In the genomic region with DNA sequence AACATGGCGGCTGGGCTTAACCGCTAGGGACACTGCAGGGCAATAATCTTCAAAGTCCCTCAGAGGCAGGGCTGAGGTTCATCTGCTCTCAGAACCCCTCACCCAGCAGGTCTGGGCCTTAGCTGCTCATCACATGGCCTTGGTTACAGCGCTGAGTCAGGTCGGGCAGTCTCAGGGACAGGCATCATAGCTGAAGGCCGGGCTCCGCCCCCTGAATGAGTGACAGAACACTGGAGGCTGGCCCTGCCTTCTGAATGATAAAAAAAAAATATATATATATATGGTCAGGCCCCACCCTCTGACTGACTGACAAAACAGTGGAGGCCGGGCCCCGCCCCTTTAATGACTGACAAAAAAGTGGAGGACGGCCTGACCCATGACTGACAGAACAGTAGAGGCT, we compare ENCODE assay signal across 8 mouse cellular contexts. TPM values are rescaled to one million over a fixed set of nuclear protein-coding genes. Genes with fewer than 3 reads are reported as not detected.
DNase-seq lines count a peak whose midpoint lies in the region; ATAC-seq and TF ChIP-seq lines count a peak whose summit lies in the region.

No protein-coding gene starts in this region.

- no peak overlapping the region for H3K4me3 ChIP-seq in forebrain, embryonic 12.5 days (replicated peaks)
- H3K4me3 ChIP-seq in forebrain, postnatal 0 days (ENCODE audit: low read depth, low read length) = no peak overlapping the region
- no peak overlapping the region; the same call in 1 of the 2 replicates for H3K4me3 ChIP-seq in midbrain, embryonic 10.5 days
- H3K4me3 ChIP-seq in midbrain, postnatal 0 days (ENCODE audit: low read depth, low read length) = no peak overlapping the region
- H3K4me3 ChIP-seq in intestine, postnatal 0 days (ENCODE audit: low read depth, low read length) = no peak overlapping the region
- H3K4me3 ChIP-seq in myocyte = no peak overlapping the region
- no peak overlapping the region for H3K4me3 ChIP-seq in left cerebral cortex, adult 2 months

- TF ChIP-seq CTCF in forebrain, postnatal 0 days (IDR thresholded peaks at IDR 0.05; ENCODE audit: low read depth) = no peak
- no peak for TF ChIP-seq CTCF in midbrain, postnatal 0 days (IDR thresholded peaks at IDR 0.05)
- TF ChIP-seq CTCF in intestine, postnatal 0 days (IDR thresholded peaks at IDR 0.05; ENCODE audit: low read depth) = peak; percentile 39; the same call in 1 of the 2 replicates
- TF ChIP-seq CTCF in left cerebral cortex, adult 2 months (IDR thresholded peaks at IDR 0.05) = no peak

- no peaks in the 10 kb centered on the region for H3K79me2 ChIP-seq in myocyte (ENCODE audit: control insufficient read depth, insufficient read depth)

- ATAC-seq in forebrain, embryonic 12.5 days (ENCODE audit: low FRiP score) = peak; percentile 52
- no peak for ATAC-seq in forebrain, postnatal 0 days
- ATAC-seq in midbrain, postnatal 0 days (ENCODE audit: low FRiP score) = no peak
- peak; percentile 71 for ATAC-seq in intestine, postnatal 0 days

- no peak for TF ChIP-seq POLR2A in myocyte (IDR thresholded peaks at IDR 0.05; ENCODE audit: insufficient read length, low read depth)

- peaks cover 39% of the 10 kb centered on the region for H3K4me1 ChIP-seq in forebrain, embryonic 12.5 days
- no peaks in the 10 kb centered on the region for H3K4me1 ChIP-seq in forebrain, postnatal 0 days (ENCODE audit: insufficient read depth)
- peaks cover 60% of the 10 kb centered on the region for H3K4me1 ChIP-seq in midbrain, embryonic 10.5 days
- H3K4me1 ChIP-seq in midbrain, postnatal 0 days (ENCODE audit: insufficient read depth, low read length) = peaks cover 2% of the 10 kb centered on the region; the same call in 1 of the 2 replicates
- H3K4me1 ChIP-seq in intestine, postnatal 0 days (replicated peaks; ENCODE audit: control insufficient read depth, insufficient read depth, low read length) = peaks cover under 1% of the 10 kb centered on the region; the same call in 1 of the 2 replicates

- no peak overlapping the region for H3K9ac ChIP-seq in forebrain, embryonic 12.5 days
- no peak overlapping the region for H3K9ac ChIP-seq in forebrain, postnatal 0 days
- no peak overlapping the region for H3K9ac ChIP-seq in midbrain, postnatal 0 days (replicated peaks; ENCODE audit: low read length, poor library complexity, severe bottlenecking)
- H3K9ac ChIP-seq in intestine, postnatal 0 days (ENCODE audit: low read depth, low read length) = no peak overlapping the region

- H3ac ChIP-seq in myocyte (ENCODE audit: control insufficient read depth, insufficient read length) = no peak overlapping the region

- no peaks in the 10 kb centered on the region for H3K36me3 ChIP-seq in forebrain, embryonic 12.5 days (replicated peaks)
- H3K36me3 ChIP-seq in forebrain, postnatal 0 days (ENCODE audit: insufficient read depth) = no peaks in the 10 kb centered on the region
- H3K36me3 ChIP-seq in midbrain, embryonic 10.5 days = no peaks in the 10 kb centered on the region; the same call in 1 of the 2 replicates
- H3K36me3 ChIP-seq in midbrain, postnatal 0 days (ENCODE audit: insufficient read depth, low read length) = no peaks in the 10 kb centered on the region
- H3K36me3 ChIP-seq in intestine, postnatal 0 days (ENCODE audit: control insufficient read depth, insufficient read depth) = no peaks in the 10 kb centered on the region
- no peaks in the 10 kb centered on the region for H3K36me3 ChIP-seq in myocyte (ENCODE audit: control insufficient read depth, insufficient read depth)

- no peak overlapping the region for H3K27ac ChIP-seq in forebrain, embryonic 12.5 days
- no peak overlapping the region for H3K27ac ChIP-seq in forebrain, postnatal 0 days (ENCODE audit: low read depth, low read length)
- peak overlapping the region; percentile 46; the same call in 1 of the 2 replicates for H3K27ac ChIP-seq in midbrain, embryonic 10.5 days (replicated peaks)
- no peak overlapping the region for H3K27ac ChIP-seq in midbrain, postnatal 0 days (ENCODE audit: low read depth, low read length)
- H3K27ac ChIP-seq in intestine, postnatal 0 days (ENCODE audit: low read depth, low read length) = peak overlapping the region; percentile 66; the same call in 1 of the 2 replicates
- H3K27ac ChIP-seq in left cerebral cortex, adult 2 months = no peak overlapping the region

- H3K4me2 ChIP-seq in forebrain, embryonic 12.5 days = no peak overlapping the region; the same call in 1 of the 2 replicates
- no peak overlapping the region for H3K4me2 ChIP-seq in forebrain, postnatal 0 days (ENCODE audit: low read depth)
- no peak overlapping the region for H3K4me2 ChIP-seq in midbrain, postnatal 0 days (ENCODE audit: low read depth, low read length, poor library complexity, severe bottlenecking)
- H3K4me2 ChIP-seq in intestine, postnatal 0 days (replicated peaks; ENCODE audit: low read depth) = peak overlapping the region; percentile 10; the same call in 1 of the 2 replicates
- H3K4me2 ChIP-seq in myocyte (ENCODE audit: low read depth) = peak overlapping the region; percentile 30

- 29% methylated on average over 9 of the region's 9 CpGs for WGBS in forebrain, embryonic 12.5 days
- 36% methylated on average over 9 of the region's 9 CpGs for WGBS in forebrain, postnatal 0 days
- 25% methylated on average over 9 of the region's 9 CpGs for WGBS in midbrain, embryonic 10.5 days
- WGBS in midbrain, postnatal 0 days = 33% methylated on average over 9 of the region's 9 CpGs
- WGBS in intestine, postnatal 0 days = 26% methylated on average over 9 of the region's 9 CpGs

- H3K9me3 ChIP-seq in forebrain, embryonic 12.5 days = no peaks in the 10 kb centered on the region
- H3K9me3 ChIP-seq in forebrain, postnatal 0 days (ENCODE audit: low read length) = no peaks in the 10 kb centered on the region
- H3K9me3 ChIP-seq in midbrain, embryonic 10.5 days (replicated peaks) = no peaks in the 10 kb centered on the region
- H3K9me3 ChIP-seq in midbrain, postnatal 0 days (ENCODE audit: low read length) = no peaks in the 10 kb centered on the region
- no peaks in the 10 kb centered on the region for H3K9me3 ChIP-seq in intestine, postnatal 0 days (ENCODE audit: control insufficient read depth)

- H3K27me3 ChIP-seq in forebrain, embryonic 12.5 days = 0 out of 2 replicates have a peak, but pooled peaks cover 3% of the 10 kb centered on the region
- no peaks in the 10 kb centered on the region for H3K27me3 ChIP-seq in forebrain, postnatal 0 days (ENCODE audit: insufficient read depth, low read length)
- H3K27me3 ChIP-seq in midbrain, embryonic 10.5 days (ENCODE audit: low read depth, poor library complexity, severe bottlenecking) = peaks cover 5% of the 10 kb centered on the region; the same call in 1 of the 2 replicates
- no peaks in the 10 kb centered on the region for H3K27me3 ChIP-seq in midbrain, postnatal 0 days (ENCODE audit: insufficient read depth, low read length)
- no peaks in the 10 kb centered on the region for H3K27me3 ChIP-seq in intestine, postnatal 0 days (replicated peaks; ENCODE audit: control insufficient read depth, insufficient read depth, low read length)
- no peaks in the 10 kb centered on the region for H3K27me3 ChIP-seq in myocyte (ENCODE audit: control insufficient read depth, insufficient read depth, insufficient read length)

- DNase-seq in forebrain, postnatal 0 days = no peak
- peak; percentile 35 for DNase-seq in midbrain, embryonic 10.5 days (ENCODE audit: low spot score)
- no peak for DNase-seq in midbrain, postnatal 0 days (ENCODE audit: low spot score)
- no peak for DNase-seq in cerebellum, adult 11 months
- DNase-seq in left cerebral cortex, adult 2 months (ENCODE audit: extremely low spot score in 1 of 2, low spot score in 2 of 2) = no peak

- intact Hi-C loops in left cerebral cortex, adult 2 months (cut with DNase I) = no loop called here

TF ChIP-seq in myocyte, 11 proteins besides CTCF, POLR2A, EP300 and RAD21:
- TF ChIP-seq REST (IDR thresholded peaks at IDR 0.05; ENCODE audit: insufficient read depth, insufficient read length) = no peak
- no peak for TF ChIP-seq E2F4 (IDR thresholded peaks at IDR 0.05; ENCODE audit: insufficient read depth)
- TF ChIP-seq MYOG (IDR thresholded peaks at IDR 0.05; ENCODE audit: control insufficient read depth in 1 of 3, insufficient read depth in 1 of 3, insufficient read length in 2 of 3, low read depth in 2 of 3) = no peak

RNA-seq across cellular contexts. Expression of a gene that starts 56.6 kb away (rescaled TPM):
- polyA plus RNA-seq in forebrain, embryonic 12.5 days (2016; fragmentation: Nextera tagmentation; extraction: Ambion mirVana) = 4.5 and 6.1 TPM in 2 replicates
- 9.2 and 10.9 TPM in 2 replicates for total RNA-seq in forebrain, postnatal 0 days (2014; rRNA removed)
- polyA plus RNA-seq in forebrain, postnatal 0 days (2015; fragmentation: Nextera tagmentation; extraction: Ambion mirVana) = 2.7 and 3.3 TPM in 2 replicates
- 2.7 and 2.9 TPM in 2 replicates for polyA plus RNA-seq in midbrain, embryonic 10.5 days (2016; fragmentation: Nextera tagmentation; extraction: Ambion mirVana)
- 11.7 and 11.8 TPM in 2 replicates for total RNA-seq in midbrain, postnatal 0 days (2014; rRNA removed)
- 3.3 and 3.8 TPM in 2 replicates for polyA plus RNA-seq in midbrain, postnatal 0 days (2015; fragmentation: Nextera tagmentation; extraction: Ambion mirVana)
- 8.0 and 10.4 TPM in 2 replicates for polyA plus RNA-seq in intestine, postnatal 0 days (2015; fragmentation: Nextera tagmentation; extraction: Ambion mirVana)
- polyA plus RNA-seq in myocyte (2012; fragmentation: generic; extraction: Trizol) = 16.6 TPM
- total RNA-seq in left cerebral cortex, adult 2 months (2021) = 10 to 100 TPM; 39.6 to 45.1 TPM

Comparison
In these comparisons a context has a peak if more than half of its experiments do, and no peak if none do; other contexts are left out.
1. ATAC-seq: peak in forebrain, embryonic 12.5 days (single experiment) and intestine, postnatal 0 days (single experiment); none in forebrain, postnatal 0 days (single experiment) and midbrain, postnatal 0 days (single experiment).
2. H3K27ac ChIP-seq: peak in midbrain, embryonic 10.5 days (single experiment) and intestine, postnatal 0 days (single experiment); none in forebrain, embryonic 12.5 days (single experiment), forebrain, postnatal 0 days (single experiment), midbrain, postnatal 0 days (single experiment) and left cerebral cortex, adult 2 months (single experiment).
3. H3K4me2 ChIP-seq: peak in intestine, postnatal 0 days (single experiment) and myocyte (single experiment); none in forebrain, embryonic 12.5 days (single experiment), forebrain, postnatal 0 days (single experiment) and midbrain, postnatal 0 days (single experiment).